Mouse (Mus musculus): ENCODE measurements around the gene Jaml. TPM values are rescaled to one million over a fixed set of nuclear protein-coding genes. Genes with fewer than 3 reads are reported as not detected.

The Jaml gene
- polyA plus RNA-seq, 1 experiment from 2014 or later, result 0.68 TPM

DNA sequence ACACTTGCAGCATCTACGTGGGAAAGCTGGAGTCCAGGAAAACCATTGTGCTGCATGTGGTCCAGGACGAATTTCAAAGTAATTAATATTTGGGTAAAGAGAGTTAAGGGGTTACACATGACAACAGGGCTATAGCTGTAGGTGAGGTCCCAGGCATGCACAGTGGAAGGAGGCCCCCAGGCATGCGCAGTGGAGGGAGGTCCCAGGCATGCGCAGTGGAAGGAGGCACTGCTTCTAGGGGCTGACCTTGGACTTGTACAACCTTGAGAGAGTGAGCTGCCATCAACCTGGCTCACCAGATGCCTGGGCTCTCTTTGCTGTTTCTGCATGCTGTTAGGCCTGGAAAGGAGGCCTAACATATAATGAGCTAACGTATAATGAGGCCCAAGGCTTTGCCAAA lies 18.9 kb downstream of the Jaml start:
- 78% methylated on average over 5 of the region's 5 CpGs for WGBS (ENCODE audit: insufficient replicate concordance)
- H3K4me1 ChIP-seq (ENCODE audit: insufficient read depth), result peaks cover 6% of the 10 kb centered on the region; the same call in 1 of the 2 replicates
- no peak overlapping the region for H3K4me2 ChIP-seq (ENCODE audit: low read depth, low read length)
- ATAC-seq (no peak), DNase-seq (no peak)
- TF ChIP-seq CTCF (IDR thresholded peaks at IDR 0.05; ENCODE audit: low read depth), result no peak
- TF ChIP-seq EP300 (IDR thresholded peaks at IDR 0.05; ENCODE audit: low read depth), result no peak
- H3K9me3 ChIP-seq (ENCODE audit: low read length), result no peaks in the 10 kb centered on the region
- no peak overlapping the region for H3K9ac ChIP-seq (replicated peaks)
- H3K4me3 ChIP-seq (ENCODE audit: low read depth, low read length), result no peak overlapping the region
- H3K27me3 ChIP-seq (ENCODE audit: insufficient read depth, low read length), result no peaks in the 10 kb centered on the region
- no peak overlapping the region for H3K27ac ChIP-seq (ENCODE audit: low read depth)
- H3K36me3 ChIP-seq (replicated peaks; ENCODE audit: insufficient read depth, low read length), result no peaks in the 10 kb centered on the region

DNA sequence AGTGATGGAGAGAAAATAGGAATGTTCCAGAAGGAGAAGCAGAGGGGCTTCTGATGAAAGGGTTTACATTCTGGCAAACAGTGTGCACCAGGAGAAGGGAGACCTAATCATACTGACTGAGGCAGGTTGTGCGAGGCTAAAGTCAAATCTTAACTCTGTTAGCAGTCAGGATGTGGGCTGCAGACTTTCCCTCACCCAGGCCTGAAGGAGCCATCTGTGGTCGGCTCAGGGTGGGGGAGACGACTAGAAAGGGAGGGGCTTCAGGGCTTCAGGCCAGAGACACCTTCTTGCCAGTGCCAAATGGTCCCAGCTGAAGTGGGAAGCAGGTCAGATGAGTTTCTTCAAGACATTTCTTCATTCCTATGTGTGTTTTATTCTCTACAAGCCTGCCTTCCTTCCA lies 19.4 kb downstream of the Jaml start:
- H3K27me3 ChIP-seq (ENCODE audit: insufficient read depth, low read length), result no peaks in the 10 kb centered on the region
- H3K4me3 ChIP-seq (ENCODE audit: low read depth, low read length), result no peak overlapping the region
- ATAC-seq (no peak), DNase-seq (no peak)
- WGBS (ENCODE audit: insufficient replicate concordance), result 25% methylated on average over 3 of the region's 3 CpGs
- no peaks in the 10 kb centered on the region for H3K36me3 ChIP-seq (replicated peaks; ENCODE audit: insufficient read depth, low read length)
- TF ChIP-seq CTCF (IDR thresholded peaks at IDR 0.05; ENCODE audit: low read depth) (no peak), EP300 (IDR thresholded peaks at IDR 0.05; ENCODE audit: low read depth) (no peak)
- peaks cover 6% of the 10 kb centered on the region; the same call in 1 of the 2 replicates for H3K4me1 ChIP-seq (ENCODE audit: insufficient read depth)
- H3K9me3 ChIP-seq (ENCODE audit: low read length), result no peaks in the 10 kb centered on the region
- H3K4me2 ChIP-seq (ENCODE audit: low read depth, low read length), result no peak overlapping the region
- no peak overlapping the region for H3K9ac ChIP-seq (replicated peaks)
- H3K27ac ChIP-seq (ENCODE audit: low read depth), result no peak overlapping the region

DNA sequence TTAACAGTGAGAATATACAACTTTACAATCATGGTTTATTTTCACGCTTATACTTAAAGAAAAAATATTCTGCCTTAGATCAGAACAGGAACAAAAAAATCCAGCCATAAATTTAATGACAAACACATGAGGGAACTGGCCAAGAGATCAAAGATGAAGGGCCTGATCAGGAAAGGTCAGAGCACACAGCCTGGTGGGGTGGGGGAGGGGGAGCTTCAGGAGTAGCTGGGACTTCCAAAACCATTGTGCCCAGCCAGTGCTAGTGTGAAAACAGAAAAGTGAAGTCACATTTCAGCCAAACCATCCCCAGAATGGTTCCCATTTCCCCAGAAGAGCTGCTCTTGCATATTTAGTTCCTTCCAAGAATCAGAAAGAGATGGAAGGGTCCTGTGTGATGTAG lies 23.5 kb downstream of the Jaml start:
- no peaks in the 10 kb centered on the region for H3K4me1 ChIP-seq (ENCODE audit: insufficient read depth)
- WGBS (ENCODE audit: insufficient replicate concordance), result 85% methylated on average over 1 of the region's 1 CpGs
- no peak overlapping the region for H3K9ac ChIP-seq (replicated peaks)
- H3K9me3 ChIP-seq (ENCODE audit: low read length), result no peaks in the 10 kb centered on the region
- TF ChIP-seq CTCF (IDR thresholded peaks at IDR 0.05; ENCODE audit: low read depth), result no peak
- no peak for TF ChIP-seq EP300 (IDR thresholded peaks at IDR 0.05; ENCODE audit: low read depth)
- DNase-seq (no peak), ATAC-seq (no peak)
- no peaks in the 10 kb centered on the region for H3K36me3 ChIP-seq (replicated peaks; ENCODE audit: insufficient read depth, low read length)
- no peak overlapping the region for H3K4me3 ChIP-seq (ENCODE audit: low read depth, low read length)
- no peaks in the 10 kb centered on the region for H3K27me3 ChIP-seq (ENCODE audit: insufficient read depth, low read length)
- H3K27ac ChIP-seq (ENCODE audit: low read depth), result no peak overlapping the region
- no peak overlapping the region for H3K4me2 ChIP-seq (ENCODE audit: low read depth, low read length)

DNA sequence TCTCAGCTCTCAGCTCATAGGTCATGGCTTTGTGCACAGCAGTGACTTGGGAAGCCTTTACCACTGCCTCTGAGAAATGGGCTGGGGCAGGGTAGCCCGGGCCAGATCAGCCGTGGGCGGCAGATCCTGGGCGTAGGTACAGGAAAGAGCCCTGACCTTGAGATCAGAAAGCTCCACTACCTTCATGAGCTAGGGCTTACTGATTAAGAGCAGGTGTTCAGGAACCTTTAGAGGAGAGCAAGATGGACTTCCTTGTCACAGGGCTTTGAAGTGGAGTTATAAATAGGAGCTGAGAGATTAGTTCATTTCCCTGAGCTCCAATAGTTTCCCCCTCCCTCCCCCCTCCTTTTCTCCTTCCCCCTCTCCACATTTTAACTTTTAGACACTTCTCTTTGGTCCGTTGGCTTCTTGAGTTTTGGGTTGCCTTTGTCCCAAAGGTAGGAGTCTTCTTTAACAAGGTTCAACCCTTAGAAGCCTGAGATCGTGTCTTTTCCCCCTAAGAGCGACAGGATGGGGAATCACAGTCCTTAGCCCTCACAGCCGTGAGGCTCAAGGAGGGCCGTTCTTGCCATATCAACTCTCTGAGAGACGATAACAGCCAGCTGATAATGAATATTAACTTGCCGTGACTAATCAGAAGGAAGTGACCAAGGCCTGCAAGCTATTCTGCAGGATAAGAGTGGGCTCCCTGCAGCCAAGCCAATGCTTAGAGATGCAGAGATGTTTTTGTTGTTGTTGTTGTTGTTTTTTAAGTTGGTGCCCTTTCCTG lies 24.4 kb downstream of the Jaml start:
- Histone ChIP-seq H3K27ac (ENCODE audit: low read depth) (no peak overlapping the region), H3K27me3 (ENCODE audit: insufficient read depth, low read length) (no peaks in the 10 kb centered on the region), H3K36me3 (replicated peaks; ENCODE audit: insufficient read depth, low read length) (no peaks in the 10 kb centered on the region), H3K4me3 (ENCODE audit: low read depth, low read length) (no peak overlapping the region), H3K9ac (replicated peaks) (no peak overlapping the region), H3K4me1 (ENCODE audit: insufficient read depth) (no peaks in the 10 kb centered on the region), H3K4me2 (ENCODE audit: low read depth, low read length) (no peak overlapping the region), H3K9me3 (ENCODE audit: low read length) (no peaks in the 10 kb centered on the region)
- DNase-seq, result no peak
- ATAC-seq, result no peak
- TF ChIP-seq EP300 (IDR thresholded peaks at IDR 0.05; ENCODE audit: low read depth) (no peak), CTCF (IDR thresholded peaks at IDR 0.05; ENCODE audit: low read depth) (no peak)
- WGBS (ENCODE audit: insufficient replicate concordance), result 55% methylated on average over 11 of the region's 11 CpGs

DNA sequence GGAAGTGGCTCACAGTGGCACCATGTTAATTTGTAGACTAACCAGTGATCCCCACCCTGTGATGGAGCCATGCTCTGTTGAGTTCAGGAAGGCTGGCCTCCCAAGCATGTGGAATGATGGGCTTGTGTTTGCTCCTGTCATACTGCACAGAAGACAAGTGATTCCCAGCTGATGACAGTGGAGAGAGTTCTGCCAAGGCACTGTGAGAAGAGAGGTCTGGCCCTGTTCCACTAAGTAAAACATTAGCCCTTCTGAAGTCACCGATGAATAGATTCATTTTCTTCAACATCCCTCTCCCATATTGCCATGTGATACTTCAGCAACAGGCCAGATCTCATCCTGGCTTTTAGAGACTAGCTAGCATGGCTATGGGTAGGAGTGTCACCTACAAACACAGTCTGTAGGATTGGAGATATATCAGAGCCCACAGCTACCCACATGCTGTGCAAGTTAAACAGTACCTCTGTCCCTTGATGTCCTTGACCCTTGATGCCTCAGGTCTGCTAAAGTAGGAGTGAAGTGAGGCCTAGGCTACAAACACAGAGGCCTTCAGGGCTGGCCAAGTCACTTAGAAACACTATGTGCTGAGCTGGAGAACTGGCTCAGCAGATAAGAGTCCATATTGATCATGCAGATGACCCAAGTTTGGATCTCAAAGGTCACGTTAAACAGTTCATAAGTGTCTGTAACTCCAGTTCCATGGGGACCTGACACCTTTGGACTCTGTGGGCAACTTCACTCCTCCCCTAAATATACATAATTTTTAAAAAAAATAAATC lies 26.8 kb downstream of the Jaml start:
- H3K4me2 ChIP-seq (ENCODE audit: low read depth, low read length), result no peak overlapping the region
- ATAC-seq (peak; percentile 76), DNase-seq (no peak)
- 59% methylated on average over 2 of the region's 2 CpGs for WGBS (ENCODE audit: insufficient replicate concordance)
- no peak overlapping the region for H3K4me3 ChIP-seq (ENCODE audit: low read depth, low read length)
- no peaks in the 10 kb centered on the region for H3K4me1 ChIP-seq (ENCODE audit: insufficient read depth)
- H3K9me3 ChIP-seq (ENCODE audit: low read length), result no peaks in the 10 kb centered on the region
- H3K36me3 ChIP-seq (replicated peaks; ENCODE audit: insufficient read depth, low read length), result no peaks in the 10 kb centered on the region
- H3K27me3 ChIP-seq (ENCODE audit: insufficient read depth, low read length), result no peaks in the 10 kb centered on the region
- peak overlapping the region; percentile 63 for H3K27ac ChIP-seq (ENCODE audit: low read depth)
- H3K9ac ChIP-seq (replicated peaks), result no peak overlapping the region
- TF ChIP-seq CTCF (IDR thresholded peaks at IDR 0.05; ENCODE audit: low read depth), result no peak
- TF ChIP-seq EP300 (IDR thresholded peaks at IDR 0.05; ENCODE audit: low read depth), result 0 out of 2 replicates have a peak, but pooled peaks have one; percentile 34

DNA sequence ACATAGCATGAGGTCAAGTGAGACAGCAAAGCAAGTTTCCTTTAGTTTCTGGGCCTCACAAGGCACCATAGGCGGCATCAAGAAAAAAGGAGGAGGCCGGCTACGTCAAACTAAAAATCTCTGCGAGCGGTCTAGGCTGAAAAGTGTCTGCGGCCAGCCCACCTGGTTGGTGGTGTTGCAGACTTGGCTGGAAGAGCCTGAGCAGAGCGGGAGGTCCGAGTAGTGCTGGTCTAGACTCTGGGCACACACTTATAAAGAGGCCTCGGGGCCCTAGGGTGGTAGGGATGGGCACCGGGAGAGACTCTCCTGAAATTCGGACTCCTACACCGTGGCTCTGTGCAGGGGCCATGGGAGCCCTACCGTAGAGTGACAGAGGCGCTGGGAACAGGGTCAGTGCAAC lies 36.7 kb downstream of the Jaml start:
- 0 out of 2 replicates have a peak, but pooled peaks cover 7% of the 10 kb centered on the region for H3K27me3 ChIP-seq (ENCODE audit: insufficient read depth, low read length)
- H3K4me1 ChIP-seq (ENCODE audit: insufficient read depth), result no peaks in the 10 kb centered on the region
- no peak overlapping the region for H3K4me3 ChIP-seq (ENCODE audit: low read depth, low read length)
- H3K9me3 ChIP-seq (ENCODE audit: low read length), result no peaks in the 10 kb centered on the region
- no peaks in the 10 kb centered on the region for H3K36me3 ChIP-seq (replicated peaks; ENCODE audit: insufficient read depth, low read length)
- no peak for DNase-seq
- H3K27ac ChIP-seq (ENCODE audit: low read depth), result no peak overlapping the region
- no peak for ATAC-seq
- H3K4me2 ChIP-seq (ENCODE audit: low read depth, low read length), result no peak overlapping the region
- WGBS (ENCODE audit: insufficient replicate concordance), result 15% methylated on average over 14 of the region's 14 CpGs
- H3K9ac ChIP-seq (replicated peaks), result no peak overlapping the region
- no peak for TF ChIP-seq CTCF (IDR thresholded peaks at IDR 0.05; ENCODE audit: low read depth)
- TF ChIP-seq EP300 (IDR thresholded peaks at IDR 0.05; ENCODE audit: low read depth), result no peak

Measured in liver, postnatal 0 days (tissue).